Mouse (Mus musculus): ENCODE data around the gene Jhy. TPM values are rescaled to one million over a fixed set of nuclear protein-coding genes. Genes with fewer than 3 reads are reported as not detected.

Gene Jhy
- total RNA-seq, 2 experiments from 2014 or later: not detected

GRCm38 (mm10) chr9:40851515-40851914 is 112.4 kb downstream of the Jhy start:
- no peak for DNase-seq

Other genes with a start within 250 kb of the Jhy start
- 1,000 to 10,000 TPM; 1,168 to 1,187 TPM for gene Hspa8, start 163.1 kb downstream of the Jhy start, total RNA-seq (2021)
- not detected for gene Bsx, start 90.0 kb downstream of the Jhy start, total RNA-seq (2021)
- under 1 TPM; 0.10 to 0.16 TPM for gene Crtam, start 40.5 kb upstream of the Jhy start, total RNA-seq (2021)
- gene Ubash3b, start 197.6 kb upstream of the Jhy start, total RNA-seq (2021): 1 to 10 TPM; 6.2 to 6.9 TPM